Mouse (Mus musculus) testis, adult 2 months (tissue): ENCODE data around the gene Gm13277. TPM values are rescaled to one million over a fixed set of nuclear protein-coding genes. Genes with fewer than 3 reads are reported as not detected.
"Not testable (repeated sequence)": the region's sequence is repeated elsewhere in the genome, so short reads cannot be mapped to it uniquely, and the experiment has no call there.

Experiments
- H3K27ac ChIP-seq: fragments of 200-500 bp; 2 replicates; pipeline ENCODE4 v1.5.1; 2012; ENCODE audit warnings: low read depth, low read length; ENCODE audit not compliant: control insufficient read depth, insufficient read depth
- H3K27me3 ChIP-seq: fragments of 200-500 bp; 2 replicates; pipeline ENCODE4 v1.6.1; 2012; ENCODE audit warnings: mild to moderate bottlenecking, low read length, moderate library complexity; ENCODE audit not compliant: control insufficient read depth, insufficient read depth
- H3K36me3 ChIP-seq: fragments of 200-500 bp; 2 replicates; pipeline ENCODE4 v1.6.1; 2012; ENCODE audit warnings: mild to moderate bottlenecking, low read length; ENCODE audit not compliant: control insufficient read depth, insufficient read depth
- H3K4me1 ChIP-seq: fragments of 200-500 bp; 2 replicates; pipeline ENCODE4 v1.6.1; 2012; ENCODE audit warnings: low read length; ENCODE audit not compliant: control insufficient read depth, insufficient read depth
- H3K4me3 ChIP-seq: fragments of 200-500 bp; 2 replicates; pipeline ENCODE4 v1.5.1; 2012; ENCODE audit warnings: low read depth, mild to moderate bottlenecking, low read length, moderate library complexity, mixed read lengths; ENCODE audit not compliant: control insufficient read depth
- polyA plus RNA-seq: library from polyadenylated mRNA; depleted of rRNA; stranded (reverse); fragments of >200 nt; gene quantifications from 2 replicates; pipeline ENCODE4 v1.2.3, GENCODE M21; 2012

Gene Gm13277
- polyA plus RNA-seq, 1 experiment: not detected

DNA sequence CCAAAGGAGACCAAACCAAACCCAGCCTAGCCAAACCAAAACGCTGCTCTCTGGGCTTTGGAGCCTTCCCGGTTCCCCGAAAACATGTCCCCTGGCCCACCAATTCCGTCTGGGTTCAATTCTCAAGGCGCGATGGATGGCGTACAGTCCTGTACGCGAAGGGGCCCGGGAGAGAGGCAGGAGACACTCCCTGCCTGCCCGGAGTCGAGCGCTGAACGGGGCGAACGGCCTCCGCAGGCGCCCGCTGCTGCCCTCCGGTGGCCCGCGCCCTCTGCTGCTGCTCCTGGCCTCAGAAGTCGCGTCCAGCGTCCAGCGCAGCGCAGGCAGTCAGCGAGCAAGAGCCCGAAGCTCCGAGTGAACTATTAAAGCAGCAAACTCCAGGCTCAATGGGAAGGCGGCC is 6.1 kb upstream of the Gm13277 start:
- H3K4me3 ChIP-seq, H3K27ac ChIP-seq, H3K4me1 ChIP-seq, H3K27me3 ChIP-seq, H3K36me3 ChIP-seq: not testable (repeated sequence)

DNA sequence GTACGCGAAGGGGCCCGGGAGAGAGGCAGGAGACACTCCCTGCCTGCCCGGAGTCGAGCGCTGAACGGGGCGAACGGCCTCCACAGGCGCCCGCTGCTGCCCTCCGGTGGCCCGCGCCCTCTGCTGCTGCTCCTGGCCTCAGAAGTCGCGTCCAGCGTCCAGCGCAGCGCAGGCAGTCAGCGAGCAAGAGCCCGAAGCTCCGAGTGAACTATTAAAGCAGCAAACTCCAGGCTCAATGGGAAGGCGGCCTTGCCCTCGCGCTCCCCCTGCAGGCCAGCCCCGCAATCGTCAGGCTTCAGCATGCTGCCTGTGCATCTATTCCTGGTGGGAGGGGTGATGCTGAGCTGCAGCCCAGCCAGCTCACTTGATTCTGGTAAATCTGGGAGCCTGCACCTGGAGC is 3.0 kb upstream of the Gm13277 start, which contains the start of gene Gm13276:
Gm13276 (plus strand) TSS at position 301 of the 400 bp plus-strand sequence.
- not testable (repeated sequence) for H3K36me3 ChIP-seq, H3K4me1 ChIP-seq, H3K27me3 ChIP-seq, H3K27ac ChIP-seq, H3K4me3 ChIP-seq

- H3K4me1 ChIP-seq, H3K36me3 ChIP-seq, H3K4me3 ChIP-seq, H3K27me3 ChIP-seq, H3K27ac ChIP-seq: not testable (repeated sequence)
Measured at GRCm38 (mm10) chr4:88791250-88791649, 2.8 kb downstream of the Gm13277 start, which contains the start of gene Gm13278. Gene Gm13278, plus strand, starts transcription at chr4:88791550.

DNA sequence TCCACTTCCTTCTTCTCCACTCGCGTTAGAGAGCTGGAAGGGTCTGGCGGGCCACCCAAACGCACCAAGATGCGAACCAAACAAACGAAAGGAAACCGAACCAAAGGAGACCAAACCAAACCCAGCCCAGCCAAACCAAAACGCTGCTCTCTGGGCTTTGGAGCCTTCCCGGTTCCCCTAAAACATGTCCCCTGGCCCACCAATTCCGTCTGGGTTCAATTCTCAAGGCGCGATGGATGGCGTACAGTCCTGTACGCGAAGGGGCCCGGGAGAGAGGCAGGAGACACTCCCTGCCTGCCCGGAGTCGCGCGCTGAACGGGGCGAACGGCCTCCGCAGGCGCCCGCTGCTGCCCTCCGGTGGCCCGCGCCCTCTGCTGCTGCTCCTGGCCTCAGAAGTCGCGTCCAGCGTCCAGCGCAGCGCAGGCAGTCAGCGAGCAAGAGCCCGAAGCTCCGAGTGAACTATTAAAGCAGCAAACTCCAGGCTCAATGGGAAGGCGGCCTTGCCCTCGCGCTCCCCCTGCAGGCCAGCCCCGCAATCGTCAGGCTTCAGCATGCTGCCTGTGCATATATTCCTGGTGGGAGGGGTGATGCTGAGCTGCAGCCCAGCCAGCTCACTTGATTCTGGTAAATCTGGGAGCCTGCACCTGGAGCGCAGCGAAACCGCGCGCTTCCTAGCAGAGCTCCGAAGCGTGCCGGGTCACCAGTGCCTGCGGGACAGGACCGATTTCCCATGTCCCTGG is 5.7 kb downstream of the Gm13277 start, which contains the start of gene Gm13275:
Gm13275 (plus strand) TSS at position 552 of the 740 bp plus-strand sequence.
- not testable (repeated sequence) for H3K36me3 ChIP-seq, H3K27ac ChIP-seq

DNA sequence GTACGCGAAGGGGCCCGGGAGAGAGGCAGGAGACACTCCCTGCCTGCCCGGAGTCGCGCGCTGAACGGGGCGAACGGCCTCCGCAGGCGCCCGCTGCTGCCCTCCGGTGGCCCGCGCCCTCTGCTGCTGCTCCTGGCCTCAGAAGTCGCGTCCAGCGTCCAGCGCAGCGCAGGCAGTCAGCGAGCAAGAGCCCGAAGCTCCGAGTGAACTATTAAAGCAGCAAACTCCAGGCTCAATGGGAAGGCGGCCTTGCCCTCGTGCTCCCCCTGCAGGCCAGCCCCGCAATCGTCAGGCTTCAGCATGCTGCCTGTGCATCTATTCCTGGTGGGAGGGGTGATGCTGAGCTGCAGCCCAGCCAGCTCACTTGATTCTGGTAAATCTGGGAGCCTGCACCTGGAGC is 8.7 kb downstream of the Gm13277 start, which contains the start of gene Gm13279:
Gm13279 (plus strand) TSS at position 301 of the 400 bp plus-strand sequence.
- H3K4me1 ChIP-seq, H3K27ac ChIP-seq, H3K4me3 ChIP-seq: not testable (repeated sequence)

More for the DNA sequence above, 5.7 kb downstream of the Gm13277 start, which contains the start of gene Gm13275:
- H3K4me1 ChIP-seq, H3K27me3 ChIP-seq, H3K4me3 ChIP-seq: not testable (repeated sequence)

DNA sequence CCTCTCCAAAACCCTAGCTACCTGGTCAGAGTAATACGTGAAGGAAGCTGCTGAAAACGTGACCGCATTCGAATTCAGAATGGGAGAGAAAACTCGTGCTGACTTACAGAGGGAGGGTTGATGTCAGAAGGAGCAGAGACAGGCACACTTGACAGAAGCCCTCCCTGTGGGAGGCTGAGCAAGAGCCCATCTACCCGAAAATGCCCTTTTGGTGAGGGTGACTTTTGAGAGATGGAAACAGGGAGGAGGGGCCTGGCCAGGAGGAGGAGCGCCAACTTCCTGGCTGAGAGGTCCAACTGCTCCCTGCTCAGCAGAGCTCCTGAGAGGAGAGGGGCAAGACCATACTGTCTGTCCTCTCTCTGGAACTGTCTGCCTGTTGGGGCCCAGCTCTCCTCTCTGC is 10.9 kb downstream of the Gm13277 start, which contains the start of gene Gm13285:
Gm13285 (plus strand) TSS at position 301 of the 400 bp plus-strand sequence.
- H3K36me3 ChIP-seq, H3K4me3 ChIP-seq, H3K27me3 ChIP-seq, H3K27ac ChIP-seq, H3K4me1 ChIP-seq: not testable (repeated sequence)

More for the DNA sequence above, 8.7 kb downstream of the Gm13277 start, which contains the start of gene Gm13279:
- not testable (repeated sequence) for H3K27me3 ChIP-seq, H3K36me3 ChIP-seq

DNA sequence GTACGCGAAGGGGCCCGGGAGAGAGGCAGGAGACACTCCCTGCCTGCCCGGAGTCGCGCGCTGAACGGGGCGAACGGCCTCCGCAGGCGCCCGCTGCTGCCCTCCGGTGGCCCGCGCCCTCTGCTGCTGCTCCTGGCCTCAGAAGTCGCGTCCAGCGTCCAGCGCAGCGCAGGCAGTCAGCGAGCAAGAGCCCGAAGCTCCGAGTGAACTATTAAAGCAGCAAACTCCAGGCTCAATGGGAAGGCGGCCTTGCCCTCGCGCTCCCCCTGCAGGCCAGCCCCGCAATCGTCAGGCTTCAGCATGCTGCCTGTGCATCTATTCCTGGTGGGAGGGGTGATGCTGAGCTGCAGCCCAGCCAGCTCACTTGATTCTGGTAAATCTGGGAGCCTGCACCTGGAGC is 14.5 kb downstream of the Gm13277 start, which contains the start of gene Gm13287:
Gm13287 (plus strand) TSS at position 301 of the 400 bp plus-strand sequence.
- H3K27me3 ChIP-seq, H3K4me1 ChIP-seq, H3K36me3 ChIP-seq, H3K27ac ChIP-seq, H3K4me3 ChIP-seq: not testable (repeated sequence)

- not testable (repeated sequence) for H3K27me3 ChIP-seq, H3K4me1 ChIP-seq, H3K27ac ChIP-seq, H3K4me3 ChIP-seq, H3K36me3 ChIP-seq
Measured at GRCm38 (mm10) chr4:88805231-88805630, 16.8 kb downstream of the Gm13277 start, which contains the start of gene Gm13288. Gene Gm13288, plus strand, starts transcription at chr4:88805531.

- not testable (repeated sequence) for H3K4me1 ChIP-seq, H3K27me3 ChIP-seq, H3K27ac ChIP-seq, H3K4me3 ChIP-seq, H3K36me3 ChIP-seq
Measured at GRCm38 (mm10) chr4:88805761-88806160, 17.3 kb downstream of the Gm13277 start.
